Mouse (Mus musculus): ENCODE data around the gene Spo11. TPM values are rescaled to one million over a fixed set of nuclear protein-coding genes. Genes with fewer than 3 reads are reported as not detected.

The Spo11 gene
- polyA plus RNA-seq, 1 experiment, result not detected

- Histone ChIP-seq H3K36me3 (ENCODE audit: control insufficient read depth, insufficient read depth) (no peaks in the 10 kb centered on the region), H3K79me3 (ENCODE audit: low read depth) (no peaks in the 10 kb centered on the region), H3K4me3 (ENCODE audit: insufficient read depth, poor library complexity, severe bottlenecking) (no peak overlapping the region), H3K27me3 (ENCODE audit: control insufficient read depth, insufficient read depth, insufficient read length) (peaks cover 64% of the 10 kb centered on the region), H3K79me2 (ENCODE audit: control insufficient read depth, insufficient read depth) (no peaks in the 10 kb centered on the region), H3ac (ENCODE audit: control insufficient read depth, insufficient read length, low read depth) (no peak overlapping the region)
- TF ChIP-seq MAX (IDR thresholded peaks at IDR 0.05) (no peak), FOSL1 (IDR thresholded peaks at IDR 0.05; ENCODE audit: insufficient read depth, low read length, poor library complexity, severe bottlenecking) (no peak), USF1 (IDR thresholded peaks at IDR 0.05; ENCODE audit: low read depth) (no peak), CTCF (IDR thresholded peaks at IDR 0.05; ENCODE audit: control insufficient read depth, insufficient read depth, insufficient read length) (no peak), MYOD1 (IDR thresholded peaks at IDR 0.05; ENCODE audit: control insufficient read depth, insufficient read length, low read depth) (no peak), CEBPB (IDR thresholded peaks at IDR 0.05; ENCODE audit: low read depth) (no peak), MYOG (IDR thresholded peaks at IDR 0.05; ENCODE audit: control insufficient read depth, extremely low read depth, insufficient read length) (no peak)
Observed at GRCm38 (mm10) chr2:172938761-172939638, 38.5 kb upstream of the Spo11 start.

GRCm38 (mm10) chr2:172939639-172940002 lies 37.9 kb upstream of the Spo11 start:
- no peak overlapping the region for H3ac ChIP-seq (ENCODE audit: control insufficient read depth, insufficient read length, low read depth)
- TF ChIP-seq USF1 (IDR thresholded peaks at IDR 0.05; ENCODE audit: low read depth) (no peak), FOSL1 (IDR thresholded peaks at IDR 0.05; ENCODE audit: insufficient read depth, low read length, poor library complexity, severe bottlenecking) (no peak), MAX (IDR thresholded peaks at IDR 0.05) (no peak), MYOG (IDR thresholded peaks at IDR 0.05; ENCODE audit: control insufficient read depth, extremely low read depth, insufficient read length) (no peak), CEBPB (IDR thresholded peaks at IDR 0.05; ENCODE audit: low read depth) (no peak), MYOD1 (IDR thresholded peaks at IDR 0.05; ENCODE audit: control insufficient read depth, insufficient read length, low read depth) (no peak), CTCF (IDR thresholded peaks at IDR 0.05; ENCODE audit: control insufficient read depth, insufficient read depth, insufficient read length) (no peak)
- H3K79me2 ChIP-seq (ENCODE audit: control insufficient read depth, insufficient read depth), result no peaks in the 10 kb centered on the region
- H3K79me3 ChIP-seq (ENCODE audit: low read depth), result no peaks in the 10 kb centered on the region
- no peaks in the 10 kb centered on the region for H3K36me3 ChIP-seq (ENCODE audit: control insufficient read depth, insufficient read depth)
- no peak overlapping the region for H3K4me3 ChIP-seq (ENCODE audit: insufficient read depth, poor library complexity, severe bottlenecking)
- peaks cover 58% of the 10 kb centered on the region for H3K27me3 ChIP-seq (ENCODE audit: control insufficient read depth, insufficient read depth, insufficient read length)

- TF ChIP-seq FOSL1 (IDR thresholded peaks at IDR 0.05; ENCODE audit: insufficient read depth, low read length, poor library complexity, severe bottlenecking) (no peak), MYOG (IDR thresholded peaks at IDR 0.05; ENCODE audit: control insufficient read depth, extremely low read depth, insufficient read length) (no peak), MAX (IDR thresholded peaks at IDR 0.05) (no peak), CTCF (IDR thresholded peaks at IDR 0.05; ENCODE audit: control insufficient read depth, insufficient read depth, insufficient read length) (no peak), MYOD1 (IDR thresholded peaks at IDR 0.05; ENCODE audit: control insufficient read depth, insufficient read length, low read depth) (no peak), CEBPB (IDR thresholded peaks at IDR 0.05; ENCODE audit: low read depth) (no peak), USF1 (IDR thresholded peaks at IDR 0.05; ENCODE audit: low read depth) (no peak)
- peaks cover 52% of the 10 kb centered on the region for H3K27me3 ChIP-seq (ENCODE audit: control insufficient read depth, insufficient read depth, insufficient read length)
- H3K4me3 ChIP-seq (ENCODE audit: insufficient read depth, poor library complexity, severe bottlenecking), result no peak within 1 kb of the TSS
- no peaks in the 10 kb centered on the region for H3K79me2 ChIP-seq (ENCODE audit: control insufficient read depth, insufficient read depth)
- no peak within 1 kb of the TSS for H3ac ChIP-seq (ENCODE audit: control insufficient read depth, insufficient read length, low read depth)
- no peaks in the 10 kb centered on the region for H3K36me3 ChIP-seq (ENCODE audit: control insufficient read depth, insufficient read depth)
- no peaks in the 10 kb centered on the region for H3K79me3 ChIP-seq (ENCODE audit: low read depth)
Observed at GRCm38 (mm10) chr2:172940003-172940798, 37.3 kb upstream of the Spo11 start, which contains the start of gene Bmp7. TSS of gene Bmp7 (minus strand) at chr2:172940321.

- Histone ChIP-seq H3K79me3 (ENCODE audit: low read depth) (no peaks in the 10 kb centered on the region), H3K79me2 (ENCODE audit: control insufficient read depth, insufficient read depth) (no peaks in the 10 kb centered on the region), H3K36me3 (ENCODE audit: control insufficient read depth, insufficient read depth) (no peaks in the 10 kb centered on the region), H3K27me3 (ENCODE audit: control insufficient read depth, insufficient read depth, insufficient read length) (peaks cover 47% of the 10 kb centered on the region), H3ac (ENCODE audit: control insufficient read depth, insufficient read length, low read depth) (no peak overlapping the region), H3K4me3 (ENCODE audit: insufficient read depth, poor library complexity, severe bottlenecking) (no peak overlapping the region)
- TF ChIP-seq FOSL1 (IDR thresholded peaks at IDR 0.05; ENCODE audit: insufficient read depth, low read length, poor library complexity, severe bottlenecking) (no peak), CTCF (IDR thresholded peaks at IDR 0.05; ENCODE audit: control insufficient read depth, insufficient read depth, insufficient read length) (no peak), USF1 (IDR thresholded peaks at IDR 0.05; ENCODE audit: low read depth) (no peak)
Observed at GRCm38 (mm10) chr2:172940799-172941163, 36.7 kb upstream of the Spo11 start.

- Histone ChIP-seq H3K4me3 (ENCODE audit: insufficient read depth, poor library complexity, severe bottlenecking) (no peak overlapping the region), H3K36me3 (ENCODE audit: control insufficient read depth, insufficient read depth) (no peaks in the 10 kb centered on the region), H3ac (ENCODE audit: control insufficient read depth, insufficient read length, low read depth) (no peak overlapping the region), H3K27me3 (ENCODE audit: control insufficient read depth, insufficient read depth, insufficient read length) (peaks cover 8% of the 10 kb centered on the region), H3K79me2 (ENCODE audit: control insufficient read depth, insufficient read depth) (no peaks in the 10 kb centered on the region), H3K79me3 (ENCODE audit: low read depth) (no peaks in the 10 kb centered on the region)
- TF ChIP-seq MYOG (IDR thresholded peaks at IDR 0.05; ENCODE audit: control insufficient read depth, extremely low read depth, insufficient read length) (no peak), MAX (IDR thresholded peaks at IDR 0.05) (no peak), FOSL1 (IDR thresholded peaks at IDR 0.05; ENCODE audit: insufficient read depth, low read length, poor library complexity, severe bottlenecking) (no peak), MYOD1 (IDR thresholded peaks at IDR 0.05; ENCODE audit: control insufficient read depth, insufficient read length, low read depth) (no peak), CTCF (IDR thresholded peaks at IDR 0.05; ENCODE audit: control insufficient read depth, insufficient read depth, insufficient read length) (no peak), CEBPB (IDR thresholded peaks at IDR 0.05; ENCODE audit: low read depth) (no peak), USF1 (IDR thresholded peaks at IDR 0.05; ENCODE audit: low read depth) (no peak)
Observed at GRCm38 (mm10) chr2:172949051-172949450, 28.4 kb upstream of the Spo11 start.

Data from C2C12 (cell line).